Mouse (Mus musculus) bone marrow macrophage, adult 2 months (primary cell): ENCODE measurements around the gene Ptpra.

Experiments
- CTCF ChIP-seq: IDR thresholded peaks from 2 replicates; pipeline ENCODE4 v1.5.1; 2012; ENCODE audit warnings: low read depth, mild to moderate bottlenecking, low read length, moderate library complexity
- POLR2A ChIP-seq: IDR thresholded peaks from 2 replicates; pipeline ENCODE4 v1.6.1; 2012; ENCODE audit warnings: mild to moderate bottlenecking, low read depth, low read length, borderline replicate concordance

DNA sequence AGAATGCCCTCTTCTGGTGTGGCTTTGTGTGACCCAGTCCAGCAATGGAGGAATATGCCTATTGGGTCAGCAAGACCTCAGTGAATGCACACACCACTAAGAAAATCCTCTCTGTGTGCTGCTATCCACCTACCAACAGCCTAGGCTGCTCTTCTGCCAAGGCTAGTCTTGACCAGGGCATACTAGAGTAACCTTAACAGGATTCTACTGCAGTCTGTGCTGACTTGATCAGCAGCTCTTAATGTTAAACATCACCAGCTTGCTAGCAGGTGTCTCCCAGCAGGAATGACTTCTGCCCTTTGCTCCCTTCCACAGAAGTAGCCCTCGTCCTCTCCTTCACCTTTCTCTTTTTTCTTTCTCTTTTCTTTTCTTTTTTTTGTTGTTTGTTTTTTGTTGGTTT, 106.2 kb downstream of the Ptpra start:
- no peak for TF ChIP-seq CTCF
- TF ChIP-seq POLR2A: no peak
